Mouse (Mus musculus) spleen, adult 2 months (tissue): Measurements from ENCODE around the gene Sfxn3. TPM values are rescaled to one million over a fixed set of nuclear protein-coding genes. Genes with fewer than 3 reads are reported as not detected.
"Not testable (repeated sequence)": the region's sequence is repeated elsewhere in the genome, so short reads cannot be mapped to it uniquely, and the experiment has no call there.

Experiments
- DNase-seq, 2 experiments: peaks; one replicate each; pipeline versions ENCODE4 v3.0.0 to v3.0.0-alpha.2; 2012 to 2021; ENCODE audit warnings: low spot score in 2 of 2, low read depth in 1 of 2
- H3K27ac ChIP-seq: fragments of 200-500 bp; 2 replicates; pipeline ENCODE4 v1.5.1; 2012; ENCODE audit warnings: low read length, inconsistent platforms; ENCODE audit not compliant: insufficient read depth
- H3K27me3 ChIP-seq: fragments of 200-500 bp; 2 replicates; pipeline ENCODE4 v1.6.1; 2012; ENCODE audit warnings: mild to moderate bottlenecking, moderate library complexity, low read length, inconsistent platforms; ENCODE audit not compliant: control insufficient read depth, insufficient read depth
- H3K36me3 ChIP-seq: fragments of 200-500 bp; 2 replicates; pipeline ENCODE4 v1.6.1; 2012; ENCODE audit warnings: mild to moderate bottlenecking, low read length, inconsistent platforms; ENCODE audit not compliant: control insufficient read depth, insufficient read depth
- H3K4me1 ChIP-seq: fragments of 200-500 bp; 2 replicates; pipeline ENCODE4 v1.6.1; 2011; ENCODE audit warnings: inconsistent platforms; ENCODE audit not compliant: control insufficient read depth, insufficient read depth, insufficient read length
- H3K4me3 ChIP-seq: fragments of 200-500 bp; 2 replicates; pipeline ENCODE4 v1.5.1; 2011; ENCODE audit warnings: mild to moderate bottlenecking, inconsistent platforms; ENCODE audit not compliant: insufficient read depth, insufficient read length; ENCODE audit errors: extremely low read depth
- CTCF ChIP-seq: fragments of 200-500 bp; IDR thresholded peaks from 2 replicates; pipeline ENCODE4 v1.5.1; 2011; ENCODE audit warnings: mild to moderate bottlenecking, inconsistent platforms; ENCODE audit not compliant: insufficient read depth, insufficient read length, insufficient replicate concordance; ENCODE audit errors: extremely low read depth
- POLR2A ChIP-seq: fragments of 200-500 bp; IDR thresholded peaks from 2 replicates; pipeline ENCODE4 v1.6.1; 2011; ENCODE audit warnings: low read depth, low read length, inconsistent platforms
- WGBS: fragments of 180-500 bp; shearing (Covaris S2); methylation state at CpG from one replicate; pipeline ENCODE4 v1.1.7; 2018; 5-methylcytosine and 5-hydroxymethylcytosine counted together
- polyA plus RNA-seq: library from polyadenylated mRNA; depleted of rRNA; stranded (reverse); fragments of >200 nt; gene quantifications from 2 replicates; pipeline ENCODE4 v1.2.3, GENCODE M21; 2012

Gene Sfxn3
- polyA plus RNA-seq, 1 experiment = 23.9 TPM

GRCm38 (mm10) chr19:45032570-45033332 lies 14.6 kb upstream of the Sfxn3 start:
- no peaks in the 10 kb centered on the region for H3K4me1 ChIP-seq
- TF ChIP-seq CTCF = no peak
- TF ChIP-seq POLR2A = no peak
- 61% methylated on average over 17 of the region's 17 CpGs for WGBS
- no peak for DNase-seq
- H3K27ac ChIP-seq = no peak overlapping the region
- H3K4me3 ChIP-seq = no peak overlapping the region
- H3K36me3 ChIP-seq = no peaks in the 10 kb centered on the region
- H3K27me3 ChIP-seq = no peaks in the 10 kb centered on the region

- H3K4me3 ChIP-seq = no peak overlapping the region
- no peak for TF ChIP-seq POLR2A
- TF ChIP-seq CTCF = peak; percentile 33; the same call in 1 of the 2 replicates
- WGBS = 53% methylated on average over 15 of the region's 16 CpGs
- H3K4me1 ChIP-seq = no peaks in the 10 kb centered on the region
- peak in 1 of 2 experiments; percentile 45 for DNase-seq
- H3K27ac ChIP-seq = no peak overlapping the region
- H3K27me3 ChIP-seq = no peaks in the 10 kb centered on the region
- H3K36me3 ChIP-seq = no peaks in the 10 kb centered on the region
Measured at GRCm38 (mm10) chr19:45036867-45037266, 10.4 kb upstream of the Sfxn3 start.

- H3K4me1 ChIP-seq, H3K4me3 ChIP-seq, H3K36me3 ChIP-seq, H3K27me3 ChIP-seq, H3K27ac ChIP-seq, DNase-seq: not testable (repeated sequence)
- WGBS = 89% methylated on average over 7 of the region's 7 CpGs
Measured at GRCm38 (mm10) chr19:45038198-45038597, 9.1 kb upstream of the Sfxn3 start.

- Histone ChIP-seq H3K36me3 (no peaks in the 10 kb centered on the region), H3K4me3 (no peak overlapping the region), H3K27me3 (no peaks in the 10 kb centered on the region), H3K27ac (no peak overlapping the region), H3K4me1 (no peaks in the 10 kb centered on the region)
- 74% methylated on average over 13 of the region's 13 CpGs for WGBS
- TF ChIP-seq CTCF (no peak), POLR2A (no peak)
- DNase-seq = no peak
Measured at GRCm38 (mm10) chr19:45040214-45040613, 7.1 kb upstream of the Sfxn3 start.

GRCm38 (mm10) chr19:45044389-45044927 lies 2.8 kb upstream of the Sfxn3 start:
- H3K4me1 ChIP-seq = peaks cover 15% of the 10 kb centered on the region
- H3K4me3 ChIP-seq = no peak overlapping the region
- WGBS = 69% methylated on average over 11 of the region's 11 CpGs
- no peaks in the 10 kb centered on the region; the same call in 1 of the 2 replicates for H3K27me3 ChIP-seq
- H3K27ac ChIP-seq = no peak overlapping the region
- TF ChIP-seq POLR2A = no peak
- no peak for TF ChIP-seq CTCF
- no peak for DNase-seq
- no peaks in the 10 kb centered on the region; the same call in 1 of the 2 replicates for H3K36me3 ChIP-seq

DNA sequence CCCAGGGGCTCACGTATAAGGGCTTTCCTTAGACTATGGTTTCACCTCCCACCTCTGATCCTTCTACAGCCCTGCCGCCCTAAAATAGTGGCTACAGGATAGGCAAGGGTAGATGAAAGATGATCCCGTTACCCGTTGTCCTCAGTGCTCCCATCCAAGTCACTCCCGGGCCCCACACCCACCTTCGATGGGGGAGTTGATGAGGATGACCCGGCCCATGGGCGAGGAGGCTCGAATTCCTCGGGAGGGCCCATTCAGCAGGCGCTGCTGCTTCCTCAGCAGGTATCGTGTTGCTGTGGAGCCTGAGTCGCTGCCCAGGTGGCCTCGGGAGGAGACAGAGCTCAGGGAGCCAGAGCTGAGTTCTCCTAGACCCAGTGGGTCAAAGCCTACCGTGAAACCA lies 2.1 kb upstream of the Sfxn3 start:
- Histone ChIP-seq H3K4me3 (no peak overlapping the region), H3K36me3 (peaks cover 2% of the 10 kb centered on the region; the same call in 1 of the 2 replicates), H3K27ac (no peak overlapping the region), H3K27me3 (no peaks in the 10 kb centered on the region; the same call in 1 of the 2 replicates), H3K4me1 (peaks cover 15% of the 10 kb centered on the region)
- TF ChIP-seq CTCF (no peak), POLR2A (no peak)
- no peak for DNase-seq
- 68% methylated on average over 15 of the region's 15 CpGs for WGBS

GRCm38 (mm10) chr19:45045651-45046050 lies 1.7 kb upstream of the Sfxn3 start, which contains the start of gene Pdzd7:
Pdzd7 (minus strand) TSS chr19:45045717.
- WGBS = 81% methylated on average over 5 of the region's 5 CpGs
- Histone ChIP-seq H3K27ac (no peak within 1 kb of the TSS), H3K36me3 (peaks cover 2% of the 10 kb centered on the region; the same call in 1 of the 2 replicates), H3K4me3 (peak within 1 kb of the TSS; percentile 81; the same call in 1 of the 2 replicates), H3K4me1 (peaks cover 15% of the 10 kb centered on the region), H3K27me3 (no peaks in the 10 kb centered on the region; the same call in 1 of the 2 replicates)
- DNase-seq = no peak
- TF ChIP-seq CTCF (no peak), POLR2A (no peak)
